ENCODE assay signal across 8 mouse cellular contexts in genomic region chr15:32766011-32766701, GRCm38 (mm10).
DNase-seq lines count a peak whose midpoint lies in the region; ATAC-seq and TF ChIP-seq lines count a peak whose summit lies in the region.

No protein-coding gene starts in this region.

- H3K36me3 ChIP-seq in G1E (replicated peaks), result no peaks in the 10 kb centered on the region
- no peaks in the 10 kb centered on the region for H3K36me3 ChIP-seq in hindbrain, embryonic 16.5 days (ENCODE audit: control insufficient read depth, insufficient read depth, low read length)
- H3K36me3 ChIP-seq in midbrain, embryonic 14.5 days (ENCODE audit: control insufficient read depth, insufficient read depth, low read length), result no peaks in the 10 kb centered on the region

- no peak overlapping the region for H3K4me2 ChIP-seq in hindbrain, embryonic 16.5 days (ENCODE audit: low read length)
- no peak overlapping the region for H3K4me2 ChIP-seq in midbrain, embryonic 14.5 days (ENCODE audit: low read length)

- TF ChIP-seq CTCF in G1E (IDR thresholded peaks at IDR 0.05; ENCODE audit: low read depth, low read length), result peak; percentile 17; the same call in 1 of the 2 replicates

- H3K4me3 ChIP-seq in G1E (ENCODE audit: low read depth, low read length), result no peak overlapping the region
- H3K4me3 ChIP-seq in hindbrain, embryonic 16.5 days (ENCODE audit: low read length), result no peak overlapping the region
- H3K4me3 ChIP-seq in midbrain, embryonic 14.5 days (replicated peaks; ENCODE audit: low read depth, low read length), result no peak overlapping the region

- H3K4me1 ChIP-seq in G1E (ENCODE audit: insufficient read depth, low read depth, low read length), result no peaks in the 10 kb centered on the region
- no peaks in the 10 kb centered on the region for H3K4me1 ChIP-seq in hindbrain, embryonic 16.5 days (ENCODE audit: control insufficient read depth, insufficient read depth, low read depth, low read length)
- H3K4me1 ChIP-seq in midbrain, embryonic 14.5 days (ENCODE audit: control insufficient read depth, insufficient read depth, low read length), result no peaks in the 10 kb centered on the region

- 2% methylated on average over 4 of the region's 4 CpGs for WGBS in hindbrain, embryonic 16.5 days
- WGBS in midbrain, embryonic 14.5 days, result 8% methylated on average over 4 of the region's 4 CpGs

- peak overlapping the region; percentile 36; the same call in 1 of the 2 replicates for H3K9ac ChIP-seq in hindbrain, embryonic 16.5 days (ENCODE audit: low read depth, low read length)
- no peak overlapping the region for H3K9ac ChIP-seq in midbrain, embryonic 14.5 days (replicated peaks; ENCODE audit: low read length)

- no peaks in the 10 kb centered on the region for H3K9me3 ChIP-seq in G1E (replicated peaks)
- H3K9me3 ChIP-seq in hindbrain, embryonic 16.5 days (ENCODE audit: control insufficient read depth, low read length), result no peaks in the 10 kb centered on the region
- H3K9me3 ChIP-seq in midbrain, embryonic 14.5 days (ENCODE audit: control insufficient read depth, low read length), result no peaks in the 10 kb centered on the region

- H3K27ac ChIP-seq in hindbrain, embryonic 16.5 days (ENCODE audit: low read depth, low read length), result no peak overlapping the region
- no peak overlapping the region for H3K27ac ChIP-seq in midbrain, embryonic 14.5 days (replicated peaks; ENCODE audit: low read depth, low read length)

- DNase-seq in kidney, adult 9 months, result peak; percentile 15
- DNase-seq in kidney, adult 11 months, result no peak
- no peak for DNase-seq in G1E (ENCODE audit: low spot score)
- DNase-seq in cerebellum, adult 9-11 months, result peak; percentile 11
- DNase-seq in midbrain, embryonic 14.5 days, result peak; percentile 88
- no peak for DNase-seq in urinary bladder, postnatal 14 days (ENCODE audit: low spot score)
- no peak for DNase-seq in spleen, adult 18-20 months

- H3K27me3 ChIP-seq in G1E (ENCODE audit: insufficient read depth, low read length), result no peaks in the 10 kb centered on the region
- H3K27me3 ChIP-seq in hindbrain, embryonic 16.5 days (replicated peaks; ENCODE audit: control insufficient read depth, insufficient read depth, low read length), result no peaks in the 10 kb centered on the region
- H3K27me3 ChIP-seq in midbrain, embryonic 14.5 days (ENCODE audit: control insufficient read depth, insufficient read depth, low read length), result no peaks in the 10 kb centered on the region

- ATAC-seq in G1E (ENCODE audit: extremely low read depth, insufficient number of reproducible peaks, low FRiP score, poor library complexity, severe bottlenecking), result no peak
- peak; percentile 93 for ATAC-seq in hindbrain, embryonic 16.5 days
- ATAC-seq in midbrain, embryonic 14.5 days (ENCODE audit: low FRiP score, low TSS enrichment), result peak; percentile 72

Comparison
In these comparisons a context has a peak if more than half of its experiments do, and no peak if none do; other contexts are left out.
1. DNase-seq: peak in kidney, adult 9 months (single experiment), cerebellum, adult 9-11 months (single experiment) and midbrain, embryonic 14.5 days (single experiment); none in kidney, adult 11 months (single experiment), G1E (single experiment), urinary bladder, postnatal 14 days (single experiment) and spleen, adult 18-20 months (0 of 2).